Mouse (Mus musculus) liver, embryonic 16.5 days (tissue): ENCODE results near the gene Vsig2. TPM values are rescaled to one million over a fixed set of nuclear protein-coding genes. Genes with fewer than 3 reads are reported as not detected.

Source experiments
- ATAC-seq: fragments of 200-750 bp; cut with Nextera tagmentation; 2 replicates; pipeline ENCODE4 v1.8.0; 2017; ENCODE audit warnings: low read depth, mild to moderate bottlenecking, moderate number of reproducible peaks, moderate library complexity
- H3K27ac ChIP-seq: fragments of 300-500 bp; sonication (generic); 2 replicates; pipeline ENCODE4 v1.5.1; 2014; ENCODE audit warnings: mild to moderate bottlenecking, low read length
- H3K27me3 ChIP-seq: fragments of 300-500 bp; sonication (generic); 2 replicates; pipeline ENCODE4 v1.6.1; 2014; ENCODE audit warnings: low read depth, low read length, mixed read lengths; ENCODE audit not compliant: control insufficient read depth, insufficient read depth
- H3K36me3 ChIP-seq: fragments of 300-500 bp; sonication (generic); 2 replicates; pipeline ENCODE4 v1.6.1; 2014; ENCODE audit warnings: mild to moderate bottlenecking; ENCODE audit not compliant: control insufficient read depth, insufficient read depth
- H3K4me1 ChIP-seq: fragments of 300-500 bp; sonication (generic); 2 replicates; pipeline ENCODE4 v1.6.1; 2014; ENCODE audit warnings: low read depth, low read length, mixed read lengths; ENCODE audit not compliant: control insufficient read depth
- H3K4me2 ChIP-seq: fragments of 300-500 bp; sonication (generic); 2 replicates; pipeline ENCODE4 v1.6.1; 2014; ENCODE audit warnings: low read depth, low read length, mixed read lengths
- H3K4me3 ChIP-seq: fragments of 300-500 bp; sonication (generic); 2 replicates; pipeline ENCODE4 v1.5.1; 2014; ENCODE audit warnings: low read depth, mild to moderate bottlenecking, low read length
- H3K9ac ChIP-seq: fragments of 300-500 bp; sonication (generic); 2 replicates; pipeline ENCODE4 v1.6.1; 2014; ENCODE audit warnings: low read depth, low read length
- H3K9me3 ChIP-seq: fragments of 300-500 bp; sonication (generic); replicated peaks from 2 replicates; pipeline ENCODE4 v1.6.1; 2016; ENCODE audit warnings: low read length; ENCODE audit not compliant: control insufficient read depth
- WGBS: fragments of 180-500 bp; shearing (Covaris S2); extraction: QIAGEN DNeasy Blood & Tissue Kit; methylation state at CpG from one replicate; pipeline ENCODE4 v1.1.7; 2014; ENCODE audit not compliant: insufficient replicate concordance; 5-methylcytosine and 5-hydroxymethylcytosine counted together
- polyA plus RNA-seq: library from polyadenylated mRNA; unstranded; fragments of >200 nt; fragmentation: Nextera tagmentation; extraction: Ambion mirVana; gene quantifications from 2 replicates; pipeline ENCODE4 v1.2.1, GENCODE M21; 2015

Vsig2 gene
- polyA plus RNA-seq, 1 experiment from 2014 or later, result 0.34 TPM

DNA sequence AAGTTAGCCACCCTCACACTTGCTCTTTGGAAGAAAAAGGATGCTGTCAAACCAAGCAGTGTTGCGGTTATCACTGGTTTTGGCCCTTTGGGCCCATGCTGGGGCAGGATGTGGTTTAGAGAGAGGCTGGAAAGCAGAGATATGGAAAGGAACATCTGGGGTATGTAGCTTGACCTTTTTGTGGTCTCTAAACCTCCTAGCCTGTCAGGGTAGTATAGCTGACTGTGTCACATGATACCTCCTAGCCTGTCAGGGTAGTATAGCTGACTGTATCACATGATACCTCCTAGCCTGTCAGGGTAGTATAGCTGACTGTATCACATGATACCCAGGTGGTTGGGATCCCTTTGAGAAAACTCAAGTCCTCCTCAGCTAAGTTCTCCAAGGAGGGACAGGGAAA lies 15.2 kb downstream of the Vsig2 start:
- Histone ChIP-seq H3K9me3 (no peaks in the 10 kb centered on the region), H3K36me3 (no peaks in the 10 kb centered on the region), H3K27me3 (peaks cover 14% of the 10 kb centered on the region), H3K4me1 (peaks cover 17% of the 10 kb centered on the region), H3K4me3 (no peak overlapping the region), H3K27ac (no peak overlapping the region), H3K9ac (no peak overlapping the region), H3K4me2 (no peak overlapping the region)
- 11% methylated on average over 1 of the region's 1 CpGs for WGBS
- peak; percentile 67 for ATAC-seq

DNA sequence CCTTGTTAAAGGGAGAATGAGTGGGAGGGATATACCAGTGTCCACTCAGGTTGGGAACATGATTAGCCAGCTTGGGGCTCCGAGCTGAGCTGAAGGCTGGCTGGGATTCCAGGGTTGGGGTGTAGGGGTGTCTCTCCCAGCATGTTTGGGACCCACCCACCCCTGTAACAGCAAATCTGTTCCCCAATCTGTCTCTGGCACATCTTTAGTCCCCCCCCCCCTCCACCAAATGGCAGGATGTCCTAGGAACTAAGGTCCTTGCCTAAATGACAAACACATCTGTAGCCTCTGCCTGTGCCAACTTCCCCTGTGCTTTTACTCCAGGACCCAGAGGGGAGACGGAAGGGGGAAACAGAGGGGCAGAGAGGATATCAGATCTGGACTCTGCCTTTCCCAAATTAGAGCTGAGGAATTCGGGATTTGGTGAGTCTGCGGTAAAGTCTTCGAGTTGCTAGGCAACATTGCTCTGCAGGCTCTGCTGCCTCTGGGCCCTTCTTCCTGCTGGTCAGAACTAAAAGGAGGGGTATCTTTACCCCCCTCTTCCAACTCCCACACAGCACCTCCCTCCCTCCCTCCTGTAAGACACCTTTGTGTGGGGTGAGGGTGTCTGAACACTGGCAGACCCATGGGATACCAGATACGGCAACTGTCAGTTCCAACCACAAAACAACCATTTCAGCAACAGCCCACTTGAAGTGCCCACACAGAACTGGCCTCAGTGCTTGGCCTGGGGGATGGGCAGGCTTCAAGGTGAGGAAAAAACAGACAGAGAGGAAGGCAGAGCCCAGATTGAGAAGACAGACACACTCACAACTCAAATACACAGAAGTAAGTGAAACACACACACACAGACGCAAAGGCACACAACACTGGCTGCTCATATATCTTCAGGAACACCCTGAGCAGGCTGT lies 16.0 kb downstream of the Vsig2 start, which contains the start of gene Siae:
Gene Siae, plus strand, starts transcription at position 861 of the 911 bp plus-strand sequence.
- 34% methylated on average over 7 of the region's 7 CpGs for WGBS
- no peak for ATAC-seq
- Histone ChIP-seq H3K4me2 (no peak within 1 kb of the TSS), H3K9me3 (no peaks in the 10 kb centered on the region), H3K4me1 (peaks cover 17% of the 10 kb centered on the region), H3K4me3 (no peak within 1 kb of the TSS), H3K9ac (no peak within 1 kb of the TSS), H3K27ac (no peak within 1 kb of the TSS), H3K36me3 (no peaks in the 10 kb centered on the region), H3K27me3 (peaks cover 14% of the 10 kb centered on the region)

DNA sequence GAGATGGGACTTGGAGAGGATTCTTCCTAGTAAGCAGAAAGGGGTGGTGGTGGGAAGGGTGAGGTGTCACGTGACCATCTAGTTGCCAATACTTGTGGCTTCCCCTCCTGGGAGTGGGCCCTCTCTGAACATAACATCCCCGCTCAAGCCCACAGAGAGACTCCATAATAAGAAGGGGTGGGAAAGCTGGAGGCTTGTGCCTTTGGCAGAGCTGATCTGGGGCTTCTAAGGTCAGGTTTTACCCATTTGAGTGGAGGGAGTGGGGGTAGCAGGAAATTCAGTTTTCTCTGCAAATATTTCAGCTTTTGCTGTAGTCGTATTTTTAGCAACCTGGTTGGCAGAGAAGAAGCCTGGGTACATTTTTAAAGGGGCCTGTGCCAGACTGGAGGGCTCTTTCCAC lies 17.3 kb downstream of the Vsig2 start:
- Histone ChIP-seq H3K4me3 (no peak overlapping the region), H3K4me2 (no peak overlapping the region), H3K36me3 (no peaks in the 10 kb centered on the region), H3K4me1 (peaks cover 17% of the 10 kb centered on the region), H3K27ac (no peak overlapping the region), H3K9me3 (no peaks in the 10 kb centered on the region), H3K9ac (no peak overlapping the region), H3K27me3 (peaks cover 10% of the 10 kb centered on the region)
- WGBS, result 45% methylated on average over 3 of the region's 3 CpGs
- no peak for ATAC-seq

DNA sequence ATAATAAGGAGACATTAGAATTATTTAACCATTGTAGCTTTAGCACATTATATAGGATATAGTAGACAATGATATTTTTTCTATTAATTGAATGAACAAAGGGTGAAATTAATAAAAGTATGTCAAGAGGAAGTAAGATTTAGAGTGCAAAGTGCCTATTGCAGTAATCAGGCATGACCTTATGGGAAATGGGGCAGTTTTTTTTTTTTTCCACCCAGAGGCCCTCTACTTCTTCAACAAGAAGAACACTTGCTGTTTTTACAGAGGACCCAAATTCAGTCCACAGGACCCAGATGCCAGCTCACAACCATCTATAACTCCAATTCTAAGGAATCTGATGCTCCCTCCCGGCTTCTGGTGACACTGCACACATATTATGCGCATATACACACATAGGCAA lies 21.6 kb downstream of the Vsig2 start:
- Histone ChIP-seq H3K27me3 (no peaks in the 10 kb centered on the region), H3K9ac (no peak overlapping the region), H3K9me3 (no peaks in the 10 kb centered on the region), H3K4me1 (peaks cover 3% of the 10 kb centered on the region), H3K36me3 (no peaks in the 10 kb centered on the region), H3K4me3 (no peak overlapping the region), H3K4me2 (no peak overlapping the region), H3K27ac (no peak overlapping the region)
- 84% methylated on average over 2 of the region's 2 CpGs for WGBS
- no peak for ATAC-seq

DNA sequence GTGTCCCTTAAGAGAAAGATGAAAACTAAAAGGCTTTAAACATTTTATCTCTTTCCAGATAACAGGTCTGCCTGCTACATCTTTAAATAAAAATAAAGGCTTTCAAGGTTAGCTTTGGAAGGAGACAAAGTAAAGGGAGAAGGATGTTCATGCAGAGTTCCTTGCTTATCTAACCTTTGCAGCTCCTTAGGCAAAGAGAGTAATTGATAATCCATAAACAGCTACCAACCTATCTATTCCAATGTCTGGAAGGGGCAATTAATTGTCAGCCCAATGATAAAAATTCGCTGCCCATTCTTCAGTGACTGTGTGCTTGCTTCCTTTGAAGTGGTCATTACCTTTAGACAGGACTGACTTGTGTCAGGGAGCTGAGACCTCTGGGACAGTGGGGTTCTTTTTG lies 24.8 kb downstream of the Vsig2 start:
- no peak overlapping the region for H3K27ac ChIP-seq
- H3K4me3 ChIP-seq, result no peak overlapping the region
- H3K9me3 ChIP-seq, result no peaks in the 10 kb centered on the region
- no peak overlapping the region for H3K9ac ChIP-seq
- no peak overlapping the region for H3K4me2 ChIP-seq
- H3K4me1 ChIP-seq, result peaks cover 21% of the 10 kb centered on the region
- H3K27me3 ChIP-seq, result no peaks in the 10 kb centered on the region
- no peak for ATAC-seq
- 6% methylated on average over 1 of the region's 1 CpGs for WGBS
- H3K36me3 ChIP-seq, result no peaks in the 10 kb centered on the region

DNA sequence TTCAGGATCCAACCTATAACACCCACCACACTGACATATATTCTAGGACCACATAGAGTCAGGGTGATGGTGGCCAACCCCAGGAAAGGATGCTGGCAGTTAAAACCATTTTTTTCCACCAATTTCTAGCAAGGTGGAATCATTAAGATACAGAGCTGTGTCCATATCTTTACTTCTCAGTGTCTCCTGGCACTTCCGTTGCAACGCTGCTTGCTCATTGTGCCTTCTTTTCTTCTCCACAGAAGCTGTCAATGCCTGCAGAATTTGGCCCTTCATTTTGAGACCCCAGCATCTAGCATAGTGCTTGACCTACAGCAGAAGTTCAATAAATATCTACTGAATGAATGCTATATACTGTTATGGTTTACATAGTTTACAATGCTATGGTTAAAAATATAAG lies 28.0 kb downstream of the Vsig2 start:
- H3K4me2 ChIP-seq, result no peak overlapping the region
- H3K27me3 ChIP-seq, result no peaks in the 10 kb centered on the region
- no peak overlapping the region for H3K9ac ChIP-seq
- H3K36me3 ChIP-seq, result no peaks in the 10 kb centered on the region
- H3K9me3 ChIP-seq, result no peaks in the 10 kb centered on the region
- no peak overlapping the region for H3K27ac ChIP-seq
- 35% methylated on average over 2 of the region's 2 CpGs for WGBS
- H3K4me1 ChIP-seq, result peaks cover 27% of the 10 kb centered on the region
- 0 out of 2 replicates have a peak, but pooled peaks have one; percentile 9 for ATAC-seq
- no peak overlapping the region for H3K4me3 ChIP-seq

DNA sequence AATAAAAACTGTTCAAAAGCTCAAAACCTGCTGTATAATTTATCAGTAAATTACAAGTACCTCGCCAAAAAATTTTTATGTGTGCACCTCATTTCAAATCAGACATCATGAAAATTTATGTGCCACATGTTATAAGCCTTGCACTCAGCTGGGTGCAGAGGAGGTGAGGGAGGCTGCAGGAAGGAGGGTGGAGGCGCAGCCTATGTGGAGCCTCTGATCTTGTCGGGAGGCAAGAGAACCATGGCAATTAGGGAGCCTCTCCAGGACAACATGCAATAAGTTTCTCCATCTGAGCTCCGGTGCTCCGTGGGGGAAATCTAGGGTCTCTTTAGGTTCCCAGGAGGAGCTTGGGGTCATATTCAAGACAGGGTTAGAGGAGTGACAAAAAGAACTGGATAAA lies 28.4 kb downstream of the Vsig2 start:
- peaks cover 30% of the 10 kb centered on the region for H3K4me1 ChIP-seq
- H3K4me2 ChIP-seq, result peak overlapping the region; percentile 39

DNA sequence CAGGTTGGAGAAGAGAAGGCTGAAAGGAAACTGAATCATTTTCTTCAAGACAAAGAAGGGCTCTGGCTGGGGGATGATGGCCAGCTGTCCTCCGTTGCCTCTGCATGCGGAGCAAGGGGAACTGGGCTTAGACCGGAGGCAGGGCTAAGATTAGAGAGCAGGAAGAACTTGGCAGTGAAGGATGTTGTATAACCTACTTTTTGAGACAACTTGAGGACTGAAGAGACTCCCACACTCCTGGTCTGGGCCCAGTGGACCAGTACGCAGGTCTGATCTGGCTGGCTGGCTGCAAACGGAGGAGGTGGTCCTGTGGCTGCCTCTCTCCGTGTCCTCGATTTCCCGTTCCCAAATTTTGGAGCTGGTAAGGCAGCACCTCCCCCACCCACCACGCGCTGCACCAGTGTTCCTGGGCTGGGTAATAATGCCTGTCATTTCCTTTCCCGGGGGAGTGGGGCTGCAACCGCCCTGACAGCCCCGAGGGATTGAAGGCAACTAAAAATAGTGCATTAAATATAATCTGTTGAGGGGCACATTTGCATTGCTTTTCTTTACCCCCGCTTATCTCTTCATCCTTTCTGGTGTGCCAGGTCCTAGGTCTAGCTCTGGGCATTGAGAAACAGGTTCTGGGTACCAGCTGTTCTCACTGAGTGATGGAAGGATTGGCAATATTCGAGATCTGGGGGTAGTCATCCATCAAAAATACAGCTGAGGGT lies 29.0 kb downstream of the Vsig2 start:
- Histone ChIP-seq H3K4me3 (0 out of 2 replicates have a peak overlapping the region, but pooled peaks have one; percentile 2), H3K4me2 (peak overlapping the region; percentile 39), H3K27me3 (no peaks in the 10 kb centered on the region), H3K9ac (peak overlapping the region; percentile 13; the same call in 1 of the 2 replicates), H3K27ac (no peak overlapping the region), H3K4me1 (peaks cover 34% of the 10 kb centered on the region), H3K36me3 (no peaks in the 10 kb centered on the region), H3K9me3 (no peaks in the 10 kb centered on the region)
- ATAC-seq, result peak; percentile 35
- WGBS, result 8% methylated on average over 15 of the region's 15 CpGs

More for the DNA sequence above, 28.4 kb downstream of the Vsig2 start:
- H3K4me3 ChIP-seq, result no peak overlapping the region
- no peak overlapping the region; the same call in 1 of the 2 replicates for H3K9ac ChIP-seq
- H3K27me3 ChIP-seq, result no peaks in the 10 kb centered on the region
- peak; percentile 43; the same call in 1 of the 2 replicates for ATAC-seq
- WGBS, result 21% methylated on average over 5 of the region's 5 CpGs
- no peaks in the 10 kb centered on the region for H3K9me3 ChIP-seq
- H3K27ac ChIP-seq, result no peak overlapping the region
- no peaks in the 10 kb centered on the region for H3K36me3 ChIP-seq
